Mouse (Mus musculus) CH12.LX (cell line): ENCODE data around the gene Cptp. TPM values are rescaled to one million over a fixed set of nuclear protein-coding genes. Genes with fewer than 3 reads are reported as not detected.

Source experiments
- DNase-seq: peaks from one replicate; pipeline ENCODE4 v3.0.0-alpha.2; 2013; ENCODE audit errors: extremely low read depth
- H3K27ac ChIP-seq: 2 replicates; pipeline ENCODE4 v1.5.1; 2012; ENCODE audit warnings: low read depth, mild to moderate bottlenecking, control low read depth, moderate library complexity; ENCODE audit not compliant: insufficient read depth
- H3K27me3 ChIP-seq: replicated peaks from 2 replicates; pipeline ENCODE3; 2012; ENCODE audit warnings: inconsistent platforms
- H3K36me3 ChIP-seq, 2 experiments: replicated peaks in 1 of 2; 2 replicates each; pipeline versions ENCODE3 to v1.6.1; 2012; ENCODE audit warnings: inconsistent platforms in 1 of 2, low read length in 1 of 2, mild to moderate bottlenecking in 1 of 2, mixed read lengths in 1 of 2, moderate library complexity in 1 of 2; ENCODE audit not compliant: control insufficient read depth in 1 of 2, insufficient read depth in 1 of 2
- H3K4me1 ChIP-seq, 2 experiments: 2 replicates each; pipeline ENCODE4 v1.6.1; 2012; ENCODE audit warnings: inconsistent platforms in 1 of 2, moderate library complexity in 1 of 2; ENCODE audit not compliant: insufficient read depth in 2 of 2, control insufficient read depth in 1 of 2
- H3K4me2 ChIP-seq: 2 replicates; pipeline ENCODE4 v1.6.1; 2012; ENCODE audit warnings: low read depth, mild to moderate bottlenecking, control low read depth; ENCODE audit not compliant: poor library complexity, insufficient read depth, severe bottlenecking
- H3K4me3 ChIP-seq, 3 experiments: fragments of 150-350 bp in 1 of 3; sonication (generic) in 1 of 3; replicated peaks in 1 of 3; 2 replicates each; pipeline versions ENCODE3 to v1.5.1; 2011 to 2012; ENCODE audit warnings: low read depth in 2 of 3, low read length in 2 of 3, mild to moderate bottlenecking in 2 of 3, moderate library complexity in 2 of 3, control low read depth in 1 of 3, improper control_type of control experiment in 1 of 3, inconsistent platforms in 1 of 3, mixed read lengths in 1 of 3; ENCODE audit not compliant: poor library complexity in 1 of 3
- H3K79me2 ChIP-seq: replicated peaks from 2 replicates; pipeline ENCODE4 v1.6.1; 2012; ENCODE audit warnings: mild to moderate bottlenecking, moderate library complexity; ENCODE audit not compliant: control insufficient read depth, poor library complexity, insufficient read depth, severe bottlenecking; ENCODE audit errors: extremely low read depth
- H3K9ac ChIP-seq: 2 replicates; pipeline ENCODE4 v1.6.1; 2012; ENCODE audit warnings: low read depth, mild to moderate bottlenecking, control low read depth, moderate library complexity; ENCODE audit not compliant: insufficient read depth
- H3K9me3 ChIP-seq: replicated peaks from 2 replicates; pipeline ENCODE3; 2012; ENCODE audit warnings: low read length, inconsistent platforms, mixed read lengths
- BHLHE40 ChIP-seq: IDR thresholded peaks from 2 replicates; pipeline ENCODE4 v1.6.1; 2011; ENCODE audit warnings: mild to moderate bottlenecking, low read depth, low read length, improper control_type of control experiment
- CHD1 ChIP-seq: IDR thresholded peaks from 2 replicates; pipeline ENCODE4 v1.6.1; 2012; ENCODE audit warnings: low read depth, low read length, improper control_type of control experiment, inconsistent platforms
- CHD2 ChIP-seq: IDR thresholded peaks from 2 replicates; pipeline ENCODE4 v1.6.1; 2011; ENCODE audit warnings: low read length, improper control_type of control experiment
- CTCF ChIP-seq, 2 experiments: IDR thresholded peaks in 1 of 2; conservative IDR thresholded peaks in 1 of 2; 2 replicates each; pipeline ENCODE4 v1.5.1; 2011 to 2012; ENCODE audit warnings: low read depth in 2 of 2, low read length in 2 of 2, improper control_type of control experiment in 1 of 2, inconsistent platforms in 1 of 2, mild to moderate bottlenecking in 1 of 2, moderate library complexity in 1 of 2
- E2F4 ChIP-seq: IDR thresholded peaks from 2 replicates; pipeline ENCODE4 v1.6.1; 2011; ENCODE audit warnings: low read depth, low read length, improper control_type of control experiment; ENCODE audit not compliant: insufficient replicate concordance
- ELF1 ChIP-seq: IDR thresholded peaks from 2 replicates; pipeline ENCODE4 v1.6.1; 2014; ENCODE audit warnings: low read depth, mild to moderate bottlenecking, inconsistent platforms, low read length, improper control_type of control experiment
- EP300 ChIP-seq: IDR thresholded peaks from 2 replicates; pipeline ENCODE4 v1.6.1; 2011; ENCODE audit warnings: low read length, improper control_type of control experiment
- ETS1 ChIP-seq: conservative IDR thresholded peaks from 2 replicates; pipeline ENCODE4 v1.6.1; 2012; ENCODE audit warnings: low read depth, mild to moderate bottlenecking, inconsistent platforms, low read length, improper control_type of control experiment, moderate library complexity
- GABPA ChIP-seq: IDR thresholded peaks from 2 replicates; pipeline ENCODE4 v1.6.1; 2012; ENCODE audit warnings: low read depth, low read length, improper control_type of control experiment, inconsistent platforms; ENCODE audit not compliant: insufficient replicate concordance
- HCFC1 ChIP-seq: IDR thresholded peaks from 2 replicates; pipeline ENCODE4 v1.6.1; 2012; ENCODE audit warnings: low read depth, mild to moderate bottlenecking, inconsistent platforms, low read length, improper control_type of control experiment
- IRF4 ChIP-seq: IDR thresholded peaks from 2 replicates; pipeline ENCODE4 v1.6.1; 2014; ENCODE audit warnings: low read depth, mild to moderate bottlenecking, inconsistent platforms, low read length, improper control_type of control experiment
- JUN ChIP-seq: IDR thresholded peaks from 2 replicates; pipeline ENCODE4 v1.6.1; 2011; ENCODE audit warnings: low read depth, mild to moderate bottlenecking, low read length, improper control_type of control experiment, moderate library complexity; ENCODE audit not compliant: insufficient read depth
- JUND ChIP-seq: conservative IDR thresholded peaks from 2 replicates; pipeline ENCODE4 v1.6.1; 2011; ENCODE audit warnings: low read depth, low read length, improper control_type of control experiment
- KAT2A ChIP-seq: IDR thresholded peaks from 2 replicates; pipeline ENCODE4 v1.6.1; 2012; ENCODE audit warnings: low read length, improper control_type of control experiment, inconsistent platforms; ENCODE audit not compliant: insufficient replicate concordance
- MAFK ChIP-seq: IDR thresholded peaks from 2 replicates; pipeline ENCODE4 v1.6.1; 2011; ENCODE audit warnings: low read length, improper control_type of control experiment; ENCODE audit not compliant: insufficient replicate concordance
- MAX ChIP-seq: IDR thresholded peaks from 2 replicates; pipeline ENCODE4 v1.6.1; 2011; ENCODE audit warnings: low read length, improper control_type of control experiment
- MAZ ChIP-seq: IDR thresholded peaks from 2 replicates; pipeline ENCODE4 v1.6.1; 2012; ENCODE audit warnings: low read depth, mild to moderate bottlenecking, inconsistent platforms, low read length, improper control_type of control experiment, moderate library complexity
- MEF2A ChIP-seq: IDR thresholded peaks from 2 replicates; pipeline ENCODE4 v1.6.1; 2014; ENCODE audit warnings: low read depth, mild to moderate bottlenecking, inconsistent platforms, low read length, improper control_type of control experiment, borderline replicate concordance
- MXI1 ChIP-seq: IDR thresholded peaks from 2 replicates; pipeline ENCODE4 v1.6.1; 2011; ENCODE audit warnings: mild to moderate bottlenecking, low read depth, low read length, improper control_type of control experiment
- MYC ChIP-seq: IDR thresholded peaks from 2 replicates; pipeline ENCODE4 v1.6.1; 2011; ENCODE audit warnings: low read depth, mild to moderate bottlenecking, improper control_type of control experiment, low read length
- NELFE ChIP-seq: IDR thresholded peaks from 2 replicates; pipeline ENCODE4 v1.6.1; 2011; ENCODE audit warnings: low read depth, low read length, improper control_type of control experiment
- NRF1 ChIP-seq: IDR thresholded peaks from 2 replicates; pipeline ENCODE4 v1.6.1; 2014; ENCODE audit warnings: low read depth, mild to moderate bottlenecking, inconsistent platforms, low read length, improper control_type of control experiment, moderate library complexity
- PAX5 ChIP-seq: IDR thresholded peaks from 2 replicates; pipeline ENCODE4 v1.6.1; 2012; ENCODE audit warnings: low read length, inconsistent platforms, mixed read lengths
- POLR2A ChIP-seq: IDR thresholded peaks from 2 replicates; pipeline ENCODE4 v1.6.1; 2011; ENCODE audit warnings: low read depth, mild to moderate bottlenecking, improper control_type of control experiment, low read length
- POLR2AphosphoS2 ChIP-seq: IDR thresholded peaks from 2 replicates; pipeline ENCODE4 v1.6.1; 2011; ENCODE audit warnings: low read depth, low read length, improper control_type of control experiment
- RAD21 ChIP-seq: IDR thresholded peaks from 2 replicates; pipeline ENCODE4 v1.6.1; 2011; ENCODE audit warnings: low read depth, mild to moderate bottlenecking, low read length, improper control_type of control experiment, moderate library complexity
- RCOR1 ChIP-seq: conservative IDR thresholded peaks from 2 replicates; pipeline ENCODE4 v1.6.1; 2012; ENCODE audit warnings: low read depth, mild to moderate bottlenecking, inconsistent platforms, low read length, improper control_type of control experiment
- SIN3A ChIP-seq: IDR thresholded peaks from 2 replicates; pipeline ENCODE4 v1.6.1; 2012; ENCODE audit warnings: low read length, improper control_type of control experiment, inconsistent platforms
- SMC3 ChIP-seq: IDR thresholded peaks from 2 replicates; pipeline ENCODE4 v1.6.1; 2011; ENCODE audit warnings: low read depth, low read length, improper control_type of control experiment
- TBP ChIP-seq: conservative IDR thresholded peaks from 2 replicates; pipeline ENCODE4 v1.6.1; 2011; ENCODE audit warnings: low read depth, low read length, improper control_type of control experiment
- TCF12 ChIP-seq: IDR thresholded peaks from 2 replicates; pipeline ENCODE4 v1.6.1; 2014; ENCODE audit warnings: low read depth, mild to moderate bottlenecking, inconsistent platforms, low read length, improper control_type of control experiment
- UBTF ChIP-seq: IDR thresholded peaks from 2 replicates; pipeline ENCODE4 v1.6.1; 2012; ENCODE audit warnings: low read depth, mild to moderate bottlenecking, inconsistent platforms, low read length, improper control_type of control experiment, moderate library complexity
- USF1 ChIP-seq: IDR thresholded peaks from 2 replicates; pipeline ENCODE4 v1.6.1; 2014; ENCODE audit warnings: low read depth, mild to moderate bottlenecking, inconsistent platforms, low read length, improper control_type of control experiment
- USF2 ChIP-seq: conservative IDR thresholded peaks from 2 replicates; pipeline ENCODE4 v1.6.1; 2011; ENCODE audit warnings: low read depth, low read length, improper control_type of control experiment
- ZC3H11A ChIP-seq: IDR thresholded peaks from 2 replicates; pipeline ENCODE4 v1.6.1; 2012; ENCODE audit warnings: low read depth, mild to moderate bottlenecking, inconsistent platforms, low read length, improper control_type of control experiment
- ZKSCAN1 ChIP-seq: IDR thresholded peaks from 2 replicates; pipeline ENCODE4 v1.6.1; 2012; ENCODE audit warnings: low read depth, inconsistent platforms, low read length, improper control_type of control experiment, borderline replicate concordance
- ZMIZ1 ChIP-seq: IDR thresholded peaks from 2 replicates; pipeline ENCODE4 v1.6.1; 2012; ENCODE audit warnings: low read depth, mild to moderate bottlenecking, inconsistent platforms, low read length, improper control_type of control experiment
- ZNF384 ChIP-seq: IDR thresholded peaks from 2 replicates; pipeline ENCODE4 v1.6.1; 2012; ENCODE audit warnings: low read depth, low read length, improper control_type of control experiment, inconsistent platforms
- dilution Hi-C: fragments of 300-500 bp; cut with MboI; formaldehyde crosslinking; loops from 2 replicates; pipeline ENCODE4 v1.14.3; 2020; ENCODE audit warnings: low sequenced_read_pairs; ENCODE audit not compliant: extremely low pct_unique_long_range_greater_than_20kb, extremely low pct_ligation_motif_present
- in situ Hi-C: fragments of 300-500 bp; cut with MboI; formaldehyde crosslinking; loops from 3 replicates; pipeline ENCODE4 v1.14.3; 2019; ENCODE audit warnings: low sequenced_read_pairs, low pct_ligation_motif_present, low pct_unique_long_range_greater_than_20kb, mixed read lengths
- polyA plus RNA-seq: library from polyadenylated mRNA; unstranded; fragments of >175 nt; gene quantifications from 2 replicates; pipeline ENCODE4 v1.2.1, GENCODE M21; 2012; ENCODE audit warnings: low read depth; ENCODE audit not compliant: insufficient read length
- total RNA-seq, 2 experiments: library from RNA; depleted of rRNA; stranded (reverse); fragments of 300-350 nt in 1 of 2; fragments of >200 nt in 1 of 2; gene quantifications; 2 replicates each; pipeline ENCODE4 v1.2.3; 2012 to 2014

Cptp gene
- total RNA-seq (2012; rRNA removed) = 12.1 and 16.2 TPM in 2 replicates
- 8.0 and 9.0 TPM in 2 replicates for total RNA-seq (2014; rRNA removed)
- 15.5 and 16.5 TPM in 2 replicates for polyA plus RNA-seq

GRCm38 (mm10) chr4:155869317-155870033, at the start of gene Cptp, which contains the start of gene Ints11:
Gene Cptp, minus strand, starts transcription at chr4:155869440.
Gene Ints11, plus strand, starts transcription at chr4:155869546.
- Histone ChIP-seq H3K27ac (peak within 1 kb of the TSS; percentile 5; the same call in 1 of the 2 replicates), H3K27me3 (no peaks in the 10 kb centered on the region), H3K4me3 (peak within 1 kb of the TSS; percentile 85 to 93 (median 88)), H3K36me3 (peaks cover 55 to 64% of the 10 kb centered on the region in 2 experiments), H3K9me3 (no peaks in the 10 kb centered on the region), H3K9ac (peak within 1 kb of the TSS; percentile 84), H3K4me2 (peak within 1 kb of the TSS; percentile 94), H3K4me1 (peaks cover 26 to 36% of the 10 kb centered on the region in 2 experiments), H3K79me2 (peaks cover 31% of the 10 kb centered on the region)
- in situ Hi-C loops (no loop called here), dilution Hi-C loops (no loop called here)
- TF ChIP-seq PAX5 (no peak), KAT2A (peak; percentile 71; the same call in 1 of the 2 replicates), POLR2AphosphoS2 (peak; percentile 83), SIN3A (peak; percentile 84), CTCF (conservative IDR thresholded peaks at IDR 0.05 in 1 of 2, IDR thresholded peaks at IDR 0.05 in 1 of 2; ENCODE audit: low read depth in 2 of 2, low read length in 2 of 2) (peak in 1 of 2 experiments; percentile 36; a peak in 2 of 4 replicates), ZC3H11A (no peak), ZKSCAN1 (no peak), ZMIZ1 (peak; percentile 81), USF2 (no peak), EP300 (no peak), MAFK (no peak), TBP (0 out of 2 replicates have a peak, but pooled peaks have one; percentile 16), ETS1 (no peak), MYC (peak; percentile 67; the same call in 1 of the 2 replicates), NRF1 (peak; percentile 94), IRF4 (peak; percentile 29; the same call in 1 of the 2 replicates), BHLHE40 (peak; percentile 34; the same call in 1 of the 2 replicates), ZNF384 (no peak), GABPA (no peak), UBTF (no peak), E2F4 (no peak), CHD1 (no peak), ELF1 (peak; percentile 80), MAX (no peak), MAZ (no peak), NELFE (peak; percentile 95), POLR2A (peak; percentile 90), MEF2A (no peak), SMC3 (peak; percentile 18), MXI1 (peak; percentile 77), CHD2 (peak; percentile 53; the same call in 1 of the 2 replicates), HCFC1 (peak; percentile 80), JUN (no peak), JUND (no peak), TCF12 (peak; percentile 86), RCOR1 (no peak), RAD21 (peak; percentile 19), USF1 (no peak)
- peak; percentile 94 for DNase-seq
